Mouse (Mus musculus) right cerebral cortex, postnatal 36 days (tissue): ENCODE data around the gene Eef1b2.
A peak's percentile ranks its signal among the peaks of the same experiment; 100 is the strongest.
"Not testable (repeated sequence)": the region's sequence is repeated elsewhere in the genome, so short reads cannot be mapped to it uniquely, and the experiment has no call there.

Source experiments
- DNase-seq, 2 experiments: peaks; one replicate each; pipeline ENCODE4 v3.0.0; 2022; ENCODE audit warnings: low spot score in 2 of 2, mixed read lengths in 1 of 2

The Eef1b2 gene

GRCm38 (mm10) chr1:63176604-63177421 lies at the start of gene Eef1b2, which contains the start of gene Ndufs1:
Eef1b2 (plus strand) TSS chr1:63176825.
Ndufs1 (minus strand) TSS chr1:63176833.
- DNase-seq = peak; percentile 95 to 96

GRCm38 (mm10) chr1:63129273-63129672 lies 47.4 kb upstream of the Eef1b2 start:
- DNase-seq = no peak

- no peak for DNase-seq
Measured at GRCm38 (mm10) chr1:63129857-63130690, 46.6 kb upstream of the Eef1b2 start.

- no peak for DNase-seq
Measured at GRCm38 (mm10) chr1:63130883-63131282, 45.7 kb upstream of the Eef1b2 start.

GRCm38 (mm10) chr1:63131766-63132165 lies 44.9 kb upstream of the Eef1b2 start:
- DNase-seq = no peak

GRCm38 (mm10) chr1:63134530-63134929 lies 42.1 kb upstream of the Eef1b2 start:
- DNase-seq = no peak

GRCm38 (mm10) chr1:63137971-63138370 lies 38.7 kb upstream of the Eef1b2 start:
- no peak for DNase-seq

- DNase-seq = not testable (repeated sequence)
Measured at GRCm38 (mm10) chr1:63138586-63138985, 38.0 kb upstream of the Eef1b2 start.

- no peak for DNase-seq
Measured at GRCm38 (mm10) chr1:63140231-63140630, 36.4 kb upstream of the Eef1b2 start.

- no peak for DNase-seq
Measured at GRCm38 (mm10) chr1:63168638-63169037, 8.0 kb upstream of the Eef1b2 start.

GRCm38 (mm10) chr1:63175853-63176252 lies 772 bp upstream of the Eef1b2 start:
- DNase-seq = no peak

- DNase-seq = no peak
Measured at GRCm38 (mm10) chr1:63176259-63176603, 394 bp upstream of the Eef1b2 start.

- DNase-seq = no peak
Measured at GRCm38 (mm10) chr1:63178308-63178707, 1.7 kb downstream of the Eef1b2 start.

- DNase-seq = no peak
Measured at GRCm38 (mm10) chr1:63180122-63180521, 3.5 kb downstream of the Eef1b2 start.

GRCm38 (mm10) chr1:63180575-63180974 lies 4.0 kb downstream of the Eef1b2 start:
- DNase-seq = not testable (repeated sequence)

- peak; percentile 85 to 86 for DNase-seq
Measured at GRCm38 (mm10) chr1:63181019-63181418, 4.4 kb downstream of the Eef1b2 start.

- no peak for DNase-seq
Measured at GRCm38 (mm10) chr1:63181480-63181879, 4.9 kb downstream of the Eef1b2 start.

GRCm38 (mm10) chr1:63182212-63182611 lies 5.6 kb downstream of the Eef1b2 start:
- no peak for DNase-seq

GRCm38 (mm10) chr1:63182636-63183270 lies 6.1 kb downstream of the Eef1b2 start:
- DNase-seq = peak; percentile 32 to 45

- DNase-seq = not testable (repeated sequence)
Measured at GRCm38 (mm10) chr1:63185430-63185829, 8.8 kb downstream of the Eef1b2 start.

- no peak for DNase-seq
Measured at GRCm38 (mm10) chr1:63188536-63188935, 11.9 kb downstream of the Eef1b2 start.

- no peak for DNase-seq
Measured at GRCm38 (mm10) chr1:63190851-63191250, 14.2 kb downstream of the Eef1b2 start.
